Mouse (Mus musculus) adrenal gland, postnatal 14 days (tissue): Measurements from ENCODE around the gene Kras. TPM values are rescaled to one million over a fixed set of nuclear protein-coding genes. Genes with fewer than 3 reads are reported as not detected.

Source experiments
- DNase-seq: peaks from one replicate; pipeline ENCODE4 v3.0.0; 2021; ENCODE audit warnings: mixed read lengths
- long read RNA-seq, 2 experiments: library from polyadenylated mRNA; stranded (forward); transcript quantifications; one replicate each; pipeline ENCODE4 v2.0.0; 2021
- total RNA-seq: library from RNA; stranded (reverse); gene quantifications from 2 replicates; pipeline ENCODE4 v1.2.3, GENCODE M21; 2021

The Kras gene
- 45.6 and 48.7 TPM in 2 replicates for total RNA-seq
- long read RNA-seq, experiment 1, full-length matches to known transcripts = 49 of 56 reads
- long read RNA-seq, experiment 1, partial matches to known transcripts = 0 of 56 reads
- long read RNA-seq, experiment 1, other reads (novel, unspliced or antisense) = 7 of 56 reads
- long read RNA-seq, experiment 2, full-length matches to known transcripts = 32 of 42 reads
- long read RNA-seq, experiment 2, partial matches to known transcripts = 1 of 42 reads
- long read RNA-seq, experiment 2, other reads (novel, unspliced or antisense) = 9 of 42 reads

- peak; percentile 96 for DNase-seq
These were observed at the start of gene Kras for GRCm38 (mm10) chr6:145250185-145250791. Kras (minus strand) TSS chr6:145250239.

- no peak for DNase-seq
These were observed 47.6 kb upstream of the Kras start for GRCm38 (mm10) chr6:145297626-145298025.

- no peak for DNase-seq
These were observed 46.9 kb upstream of the Kras start for GRCm38 (mm10) chr6:145296979-145297378.

- no peak for DNase-seq
These were observed 45.1 kb upstream of the Kras start for GRCm38 (mm10) chr6:145295171-145295570.

GRCm38 (mm10) chr6:145293156-145293555, 43.1 kb upstream of the Kras start:
- DNase-seq = no peak

- peak; percentile 51 for DNase-seq
These were observed 41.6 kb upstream of the Kras start for GRCm38 (mm10) chr6:145291383-145292289.

GRCm38 (mm10) chr6:145285656-145286055, 35.6 kb upstream of the Kras start:
- no peak for DNase-seq

- no peak for DNase-seq
These were observed 34.2 kb upstream of the Kras start for GRCm38 (mm10) chr6:145284286-145284685.

GRCm38 (mm10) chr6:145277138-145277763, 27.2 kb upstream of the Kras start:
- no peak for DNase-seq

GRCm38 (mm10) chr6:145276265-145276780, 26.3 kb upstream of the Kras start:
- DNase-seq = peak; percentile 91

- DNase-seq = peak; percentile 32
These were observed 25.7 kb upstream of the Kras start for GRCm38 (mm10) chr6:145275586-145276219.

GRCm38 (mm10) chr6:145273971-145274620, 24.1 kb upstream of the Kras start:
- DNase-seq = peak; percentile 48

- no peak for DNase-seq
These were observed 22.3 kb upstream of the Kras start for GRCm38 (mm10) chr6:145272142-145272937.

GRCm38 (mm10) chr6:145269313-145269845, 19.3 kb upstream of the Kras start:
- DNase-seq = no peak

GRCm38 (mm10) chr6:145267692-145268091, 17.7 kb upstream of the Kras start:
- DNase-seq = no peak

GRCm38 (mm10) chr6:145262314-145262713, 12.3 kb upstream of the Kras start:
- no peak for DNase-seq

GRCm38 (mm10) chr6:145256701-145257073, 6.6 kb upstream of the Kras start:
- DNase-seq = no peak

GRCm38 (mm10) chr6:145255952-145256700, 6.1 kb upstream of the Kras start:
- peak; percentile 42 for DNase-seq

- no peak for DNase-seq
These were observed 781 bp upstream of the Kras start for GRCm38 (mm10) chr6:145250820-145251219.
